Mouse (Mus musculus) frontal cortex, adult 2 months (tissue): ENCODE measurements around the gene Gp5. TPM values are rescaled to one million over a fixed set of nuclear protein-coding genes. Genes with fewer than 3 reads are reported as not detected.

Source experiments
- polyA plus RNA-seq: library from polyadenylated mRNA; depleted of rRNA; stranded (reverse); fragments of >200 nt; gene quantifications from 2 replicates; pipeline ENCODE4 v1.2.3, GENCODE M21; 2012; rRNA removed

Gene Gp5
- polyA plus RNA-seq, 1 experiment: 0.90 TPM

Other genes with a start within 250 kb of the Gp5 start
- 25.2 and 25.6 TPM in 2 replicates for gene Hes1, start 246.4 kb downstream of the Gp5 start, polyA plus RNA-seq
- not detected in 2 replicates for gene Cpn2, start 43.3 kb downstream of the Gp5 start, polyA plus RNA-seq
- gene Lrrc15, start 27.5 kb downstream of the Gp5 start, polyA plus RNA-seq: not detected in 2 replicates
- 26.9 and 29.3 TPM in 2 replicates for gene Atp13a3, start 95.2 kb upstream of the Gp5 start, polyA plus RNA-seq
- 63.2 and 67.7 TPM in 2 replicates for gene Tmem44, start 240.1 kb upstream of the Gp5 start, polyA plus RNA-seq